Mouse (Mus musculus) liver (tissue): ENCODE results near the gene Pramel7.
"Not testable (repeated sequence)": the region's sequence is repeated elsewhere in the genome, so short reads cannot be mapped to it uniquely, and the experiment has no call there.

Source experiments
- DNase-seq: peaks from one replicate; pipeline ENCODE4 v3.0.0-alpha.2; 2020; ENCODE audit warnings: mixed read lengths

The Pramel7 gene

GRCm38 (mm10) chr2:87496993-87497392 is at the start of gene Pramel7:
Pramel7 (minus strand) TSS chr2:87497093.
- not testable (repeated sequence) for DNase-seq

- no peak for DNase-seq
Measured at GRCm38 (mm10) chr2:87545442-87545841, 48.5 kb upstream of the Pramel7 start, which contains the start of gene Olfr1128. Olfr1128 (minus strand) TSS chr2:87545542.

GRCm38 (mm10) chr2:87534826-87535225 is 37.9 kb upstream of the Pramel7 start:
- no peak for DNase-seq

GRCm38 (mm10) chr2:87531496-87531895 is 34.6 kb upstream of the Pramel7 start, which contains the start of gene Olfr153:
Olfr153 (plus strand) TSS chr2:87531796.
- no peak for DNase-seq

- not testable (repeated sequence) for DNase-seq
Measured at GRCm38 (mm10) chr2:87525899-87526616, 29.2 kb upstream of the Pramel7 start.

- no peak for DNase-seq
Measured at GRCm38 (mm10) chr2:87520651-87521050, 23.8 kb upstream of the Pramel7 start.

- no peak for DNase-seq
Measured at GRCm38 (mm10) chr2:87516581-87516980, 19.7 kb upstream of the Pramel7 start.

- no peak for DNase-seq
Measured at GRCm38 (mm10) chr2:87515457-87516060, 18.7 kb upstream of the Pramel7 start.

- no peak for DNase-seq
Measured at GRCm38 (mm10) chr2:87515046-87515445, 18.2 kb upstream of the Pramel7 start.

GRCm38 (mm10) chr2:87506265-87506664 is 9.4 kb upstream of the Pramel7 start, which contains the start of gene Pramel6:
Pramel6 (plus strand) TSS chr2:87506565.
- no peak for DNase-seq

- DNase-seq, result no peak
Measured at GRCm38 (mm10) chr2:87482276-87482675, 14.6 kb downstream of the Pramel7 start.

- no peak for DNase-seq
Measured at GRCm38 (mm10) chr2:87481158-87481557, 15.7 kb downstream of the Pramel7 start.

GRCm38 (mm10) chr2:87480207-87480606 is 16.7 kb downstream of the Pramel7 start:
- no peak for DNase-seq

GRCm38 (mm10) chr2:87461769-87462168 is 35.1 kb downstream of the Pramel7 start:
- DNase-seq, result no peak

GRCm38 (mm10) chr2:87453662-87454061 is 43.2 kb downstream of the Pramel7 start, which contains the start of gene Olfr1126:
Olfr1126 (plus strand) TSS chr2:87453962.
- no peak for DNase-seq
